Mouse (Mus musculus): ENCODE measurements at regions not wholly inside any gene's neighbourhood (a gene's known extent, or its start where the extent isn't known, plus 50 kb on each side); places are given as distances from the start of the nearest gene placed in this dataset.

DNA sequence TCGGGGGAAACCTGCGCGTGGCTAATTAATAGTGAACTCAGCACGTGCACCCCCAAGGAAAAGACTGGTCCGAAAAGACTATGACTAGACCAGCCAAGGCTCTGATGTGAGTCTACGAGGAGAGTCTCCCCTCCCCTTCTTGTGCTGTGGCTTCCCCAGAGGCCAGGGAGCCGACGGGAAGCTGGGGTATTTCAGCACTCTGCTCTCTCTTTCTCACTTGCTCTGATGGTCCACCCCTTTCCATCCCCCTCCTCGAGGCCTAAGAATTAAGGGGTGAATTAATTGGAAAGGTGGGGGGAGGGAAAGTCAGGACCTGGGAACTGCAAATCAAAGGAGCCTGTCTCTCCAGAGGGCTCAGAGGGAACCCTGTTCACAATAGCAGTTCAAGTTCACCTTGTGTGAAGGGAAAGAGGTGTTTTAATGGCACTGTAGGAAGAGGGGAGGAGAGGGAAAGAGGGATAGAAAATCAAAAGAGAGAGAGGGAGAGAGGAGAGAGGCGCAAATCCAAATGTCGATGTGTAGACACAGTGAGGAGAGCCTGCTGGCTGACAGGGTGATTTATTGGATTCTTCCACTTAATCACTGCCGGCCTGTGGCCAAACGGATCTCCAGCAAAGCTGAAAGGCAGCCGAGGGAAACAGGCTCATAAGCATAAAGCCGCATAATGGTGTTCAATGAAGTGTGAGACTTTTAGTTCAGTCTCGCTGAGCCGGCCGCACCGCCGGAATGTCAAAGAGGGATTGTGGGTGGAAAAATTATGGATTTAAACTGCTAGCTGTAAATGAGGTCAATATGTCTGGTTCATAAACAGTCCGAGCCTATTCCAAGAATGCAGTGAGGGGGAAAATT, 292.6 kb upstream of the Tle4 start:
- no peak for TF ChIP-seq CTCF (IDR thresholded peaks at IDR 0.05; ENCODE audit: insufficient read depth, low read depth, low read length)
- no peak for TF ChIP-seq POLR2A (IDR thresholded peaks at IDR 0.05; ENCODE audit: insufficient read depth, low read depth, low read length)
